Mouse (Mus musculus) intestine, embryonic 15.5 days (tissue): ENCODE data around the gene Tpk1. TPM values are rescaled to one million over a fixed set of nuclear protein-coding genes. Genes with fewer than 3 reads are reported as not detected.
A peak's percentile ranks its signal among the peaks of the same experiment; 100 is the strongest.

ENCODE experiments used
- ATAC-seq: fragments of 200-750 bp; cut with Nextera tagmentation; 2 replicates; pipeline ENCODE4 v1.8.0; 2017; ENCODE audit warnings: moderate TSS enrichment, moderate library complexity
- H3K27ac ChIP-seq: fragments of 300-500 bp; sonication (generic); 2 replicates; pipeline ENCODE4 v1.5.1; 2015; ENCODE audit warnings: mild to moderate bottlenecking, inconsistent platforms
- H3K27me3 ChIP-seq: fragments of 300-500 bp; sonication (generic); replicated peaks from 2 replicates; pipeline ENCODE4 v1.6.1; 2015; ENCODE audit warnings: inconsistent platforms
- H3K36me3 ChIP-seq: fragments of 300-500 bp; sonication (generic); 2 replicates; pipeline ENCODE4 v1.6.1; 2015; ENCODE audit warnings: inconsistent platforms
- H3K4me1 ChIP-seq: fragments of 300-500 bp; sonication (generic); replicated peaks from 2 replicates; pipeline ENCODE4 v1.6.1; 2015; ENCODE audit warnings: inconsistent platforms
- H3K4me2 ChIP-seq: fragments of 300-500 bp; sonication (generic); replicated peaks from 2 replicates; pipeline ENCODE4 v1.6.1; 2015; ENCODE audit warnings: mild to moderate bottlenecking, inconsistent platforms
- H3K4me3 ChIP-seq: fragments of 300-500 bp; sonication (generic); replicated peaks from 2 replicates; pipeline ENCODE4 v1.5.1; 2015; ENCODE audit warnings: inconsistent platforms
- H3K9ac ChIP-seq: fragments of 300-500 bp; sonication (generic); 2 replicates; pipeline ENCODE4 v1.6.1; 2015; ENCODE audit warnings: inconsistent platforms
- H3K9me3 ChIP-seq: fragments of 300-500 bp; sonication (generic); 2 replicates; pipeline ENCODE4 v1.6.1; 2016; ENCODE audit warnings: inconsistent platforms
- WGBS: fragments of 180-500 bp; shearing (Covaris S2); methylation state at CpG from one replicate; pipeline ENCODE4 v1.1.7; 2015; 5-methylcytosine and 5-hydroxymethylcytosine counted together
- polyA plus RNA-seq: library from polyadenylated mRNA; unstranded; fragments of >200 nt; fragmentation: Nextera tagmentation; extraction: Ambion mirVana; gene quantifications from 2 replicates; pipeline ENCODE4 v1.2.1, GENCODE M21; 2015

The Tpk1 gene
- polyA plus RNA-seq, 1 experiment from 2014 or later, result 20.6 TPM

DNA sequence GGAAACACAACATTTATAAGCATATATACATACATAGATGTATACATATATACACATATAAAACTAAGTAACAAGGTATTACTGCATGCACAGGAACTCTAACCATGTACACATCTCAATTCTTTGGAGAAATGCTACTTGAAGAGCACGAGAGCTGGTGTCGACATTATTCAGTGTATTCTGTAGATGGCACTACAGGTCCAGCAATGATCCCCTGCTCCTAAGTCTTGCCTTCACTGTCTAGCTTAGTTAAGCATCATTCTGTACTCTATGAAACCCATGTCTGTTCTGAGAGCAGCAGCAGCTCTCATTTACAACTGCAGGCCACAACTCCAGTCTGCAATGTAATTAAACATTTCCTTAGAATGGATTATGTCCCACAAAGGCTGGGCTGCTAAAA lies 270.5 kb downstream of the Tpk1 start:
- Histone ChIP-seq H3K27ac (no peak overlapping the region), H3K4me2 (no peak overlapping the region), H3K36me3 (no peaks in the 10 kb centered on the region), H3K27me3 (no peaks in the 10 kb centered on the region), H3K4me1 (no peaks in the 10 kb centered on the region), H3K9me3 (no peaks in the 10 kb centered on the region), H3K9ac (no peak overlapping the region), H3K4me3 (no peak overlapping the region)
- ATAC-seq, result no peak
- 72% methylated on average over 2 of the region's 2 CpGs for WGBS

DNA sequence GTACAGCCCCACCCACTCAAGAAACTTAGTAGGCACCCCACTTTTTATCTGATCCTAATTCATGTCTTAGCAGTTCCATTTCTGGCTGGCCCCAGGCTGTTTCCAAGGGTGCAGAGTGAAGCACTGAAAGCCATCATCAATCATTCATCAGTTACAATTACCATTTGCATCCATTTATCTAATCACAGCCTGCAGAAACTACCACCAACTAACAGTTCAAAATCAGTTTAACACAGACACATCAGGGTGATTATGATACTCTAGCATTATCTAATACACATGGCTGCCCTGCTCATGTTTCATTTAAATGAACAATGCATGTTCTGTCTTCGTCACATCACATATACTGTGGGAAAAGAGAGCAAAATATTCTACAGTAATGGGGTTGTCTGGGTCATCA lies 274.7 kb downstream of the Tpk1 start:
- H3K36me3 ChIP-seq, result no peaks in the 10 kb centered on the region
- 73% methylated on average over 1 of the region's 1 CpGs for WGBS
- H3K4me2 ChIP-seq, result no peak overlapping the region
- ATAC-seq, result no peak
- H3K27ac ChIP-seq, result no peak overlapping the region
- no peak overlapping the region for H3K4me3 ChIP-seq
- H3K27me3 ChIP-seq, result no peaks in the 10 kb centered on the region
- H3K4me1 ChIP-seq, result no peaks in the 10 kb centered on the region
- H3K9ac ChIP-seq, result no peak overlapping the region
- no peaks in the 10 kb centered on the region for H3K9me3 ChIP-seq

DNA sequence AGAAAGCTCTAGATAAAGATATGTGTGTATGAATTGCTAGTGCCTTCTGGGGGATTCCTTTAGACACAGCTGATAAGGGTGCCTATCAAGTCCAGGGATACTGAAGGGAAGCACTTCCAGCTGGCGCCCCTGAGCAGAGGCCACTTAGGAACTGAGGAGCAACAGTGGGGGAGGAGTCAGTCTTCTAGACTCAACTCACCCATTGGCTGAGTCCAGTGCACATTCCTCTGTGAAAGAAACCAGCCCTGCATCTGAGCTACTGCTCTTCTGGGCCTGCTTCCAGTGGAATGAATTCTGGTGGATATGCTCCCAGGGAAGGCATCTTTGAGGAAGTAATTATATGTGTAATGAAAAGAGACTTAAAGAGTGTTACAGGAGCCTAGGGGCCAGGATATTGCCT lies 278.8 kb downstream of the Tpk1 start:
- no peak overlapping the region for H3K4me2 ChIP-seq
- no peaks in the 10 kb centered on the region for H3K36me3 ChIP-seq
- no peak overlapping the region for H3K9ac ChIP-seq
- H3K9me3 ChIP-seq, result no peaks in the 10 kb centered on the region
- no peak overlapping the region for H3K27ac ChIP-seq
- H3K27me3 ChIP-seq, result no peaks in the 10 kb centered on the region
- H3K4me1 ChIP-seq, result no peaks in the 10 kb centered on the region
- H3K4me3 ChIP-seq, result no peak overlapping the region
- 38% methylated on average over 1 of the region's 1 CpGs for WGBS
- ATAC-seq, result peak; percentile 87

GRCm38 (mm10) chr6:43384841-43385240 lies 281.2 kb downstream of the Tpk1 start:
- H3K36me3 ChIP-seq, result no peaks in the 10 kb centered on the region
- 67% methylated on average over 3 of the region's 3 CpGs for WGBS
- no peak overlapping the region for H3K9ac ChIP-seq
- no peak for ATAC-seq
- no peak overlapping the region for H3K4me3 ChIP-seq
- H3K9me3 ChIP-seq, result no peaks in the 10 kb centered on the region
- H3K4me1 ChIP-seq, result no peaks in the 10 kb centered on the region
- H3K27ac ChIP-seq, result no peak overlapping the region
- no peak overlapping the region for H3K4me2 ChIP-seq
- H3K27me3 ChIP-seq, result no peaks in the 10 kb centered on the region

DNA sequence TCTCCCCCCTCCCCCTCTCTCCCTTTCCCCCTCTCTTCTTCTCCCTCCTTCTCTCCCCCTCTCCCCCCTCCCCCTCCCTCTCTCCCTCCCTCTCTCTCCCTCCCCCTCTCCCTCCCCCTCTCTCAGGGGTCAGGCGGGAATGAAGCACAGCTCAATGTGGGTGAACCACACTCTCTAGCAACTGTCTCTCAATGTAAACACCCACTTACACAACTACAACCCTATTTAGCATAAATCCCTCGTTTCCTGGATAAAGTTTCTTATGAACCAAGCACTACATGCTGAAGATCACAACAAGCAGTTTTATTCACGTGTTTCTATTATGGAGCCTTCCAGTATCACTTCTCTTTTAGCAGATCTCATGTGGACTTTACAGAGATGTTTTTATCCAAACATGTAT lies 281.8 kb downstream of the Tpk1 start:
- H3K27me3 ChIP-seq, result no peaks in the 10 kb centered on the region
- no peak overlapping the region for H3K4me2 ChIP-seq
- H3K36me3 ChIP-seq, result no peaks in the 10 kb centered on the region
- WGBS, result 55% methylated on average over 3 of the region's 3 CpGs
- H3K9ac ChIP-seq, result no peak overlapping the region
- no peak for ATAC-seq
- no peak overlapping the region for H3K4me3 ChIP-seq
- no peaks in the 10 kb centered on the region for H3K4me1 ChIP-seq
- H3K9me3 ChIP-seq, result no peaks in the 10 kb centered on the region
- no peak overlapping the region for H3K27ac ChIP-seq

- 92% methylated on average over 3 of the region's 3 CpGs for WGBS
- Histone ChIP-seq H3K4me1 (no peaks in the 10 kb centered on the region), H3K4me3 (no peak overlapping the region), H3K9me3 (no peaks in the 10 kb centered on the region), H3K27me3 (no peaks in the 10 kb centered on the region), H3K4me2 (no peak overlapping the region), H3K9ac (no peak overlapping the region), H3K27ac (no peak overlapping the region), H3K36me3 (no peaks in the 10 kb centered on the region)
- no peak for ATAC-seq
These were observed 283.3 kb downstream of the Tpk1 start for GRCm38 (mm10) chr6:43382750-43383149.

DNA sequence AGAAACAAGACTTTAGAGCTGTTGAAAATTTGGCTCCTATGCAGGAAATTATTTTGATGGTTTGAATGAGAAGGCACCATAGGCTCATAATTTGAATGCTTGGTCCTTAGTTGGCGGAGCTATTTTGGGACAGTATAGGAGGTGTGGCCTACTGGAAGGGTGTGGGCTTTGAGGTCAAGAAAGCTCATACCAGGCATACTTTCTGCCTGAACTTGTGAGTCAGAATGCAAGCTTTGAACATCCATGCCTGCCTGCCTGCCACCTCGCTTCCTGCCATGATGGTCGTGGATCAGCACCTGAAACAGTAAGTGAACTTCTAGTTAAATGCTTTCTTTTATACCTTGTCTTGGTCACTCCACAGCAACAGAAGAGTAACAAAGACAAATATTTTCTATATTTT lies 283.8 kb downstream of the Tpk1 start:
- H3K9ac ChIP-seq, result no peak overlapping the region
- H3K27ac ChIP-seq, result no peak overlapping the region
- H3K27me3 ChIP-seq, result no peaks in the 10 kb centered on the region
- H3K36me3 ChIP-seq, result no peaks in the 10 kb centered on the region
- no peaks in the 10 kb centered on the region for H3K9me3 ChIP-seq
- no peak for ATAC-seq
- no peak overlapping the region for H3K4me2 ChIP-seq
- no peaks in the 10 kb centered on the region for H3K4me1 ChIP-seq
- no peak overlapping the region for H3K4me3 ChIP-seq
- 81% methylated on average over 3 of the region's 3 CpGs for WGBS

DNA sequence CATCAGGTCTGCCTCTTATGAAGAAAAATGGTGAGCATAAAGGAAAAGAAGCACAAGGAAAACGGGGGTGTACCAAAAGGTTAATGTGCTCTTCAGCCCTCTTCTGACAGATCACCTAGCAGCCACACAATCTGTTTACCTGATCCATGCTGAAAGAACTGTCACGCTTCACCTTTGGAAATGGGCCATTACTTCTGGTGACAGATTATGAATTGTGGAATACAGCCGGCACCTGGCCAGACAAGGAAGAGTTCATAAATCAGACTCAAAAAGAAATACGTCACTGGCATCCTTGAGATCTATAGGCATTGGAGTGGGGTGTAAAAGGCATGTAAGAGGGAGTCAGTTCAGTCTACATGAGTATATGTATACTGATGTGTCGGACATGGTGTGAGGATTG lies 292.9 kb downstream of the Tpk1 start:
- Histone ChIP-seq H3K4me3 (no peak overlapping the region), H3K9me3 (no peaks in the 10 kb centered on the region), H3K27me3 (no peaks in the 10 kb centered on the region), H3K4me2 (no peak overlapping the region), H3K36me3 (no peaks in the 10 kb centered on the region), H3K9ac (no peak overlapping the region), H3K4me1 (no peaks in the 10 kb centered on the region), H3K27ac (no peak overlapping the region)
- ATAC-seq, result no peak
- 76% methylated on average over 5 of the region's 5 CpGs for WGBS

DNA sequence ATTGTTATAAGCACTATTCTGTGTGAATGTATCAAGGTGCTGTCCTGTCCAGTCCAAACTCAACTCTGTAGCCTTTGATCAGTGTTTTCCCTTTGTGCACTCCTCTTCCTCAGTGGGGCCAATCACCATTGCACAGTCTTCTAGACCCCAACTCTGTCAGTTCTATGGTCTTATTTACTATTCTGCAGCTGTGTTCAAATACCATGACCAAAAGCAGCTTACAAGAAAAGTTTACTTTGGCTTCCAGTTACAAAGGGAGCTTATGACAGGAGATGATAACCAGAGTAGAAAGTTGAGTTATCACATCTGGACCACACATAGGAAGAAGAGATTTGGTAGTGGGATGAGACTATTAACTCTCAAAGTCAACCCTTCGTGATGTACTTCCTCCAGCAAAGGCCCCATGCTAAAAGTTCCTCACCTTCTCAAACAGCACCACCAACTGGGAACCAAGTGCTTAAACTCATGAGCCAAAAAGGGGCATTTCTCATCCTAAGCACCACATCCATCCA lies 298.6 kb downstream of the Tpk1 start:
- ATAC-seq, result 0 out of 2 replicates have a peak, but pooled peaks have one; percentile 31
- no peaks in the 10 kb centered on the region for H3K9me3 ChIP-seq
- no peaks in the 10 kb centered on the region for H3K27me3 ChIP-seq
- H3K4me1 ChIP-seq, result no peaks in the 10 kb centered on the region
- no peak overlapping the region for H3K27ac ChIP-seq
- no peak overlapping the region for H3K4me3 ChIP-seq
- no peaks in the 10 kb centered on the region for H3K36me3 ChIP-seq
- H3K4me2 ChIP-seq, result no peak overlapping the region
- WGBS, result 52% methylated on average over 1 of the region's 1 CpGs
- no peak overlapping the region for H3K9ac ChIP-seq

- no peak overlapping the region for H3K4me2 ChIP-seq
- no peaks in the 10 kb centered on the region for H3K9me3 ChIP-seq
- no peak for ATAC-seq
- no peaks in the 10 kb centered on the region for H3K27me3 ChIP-seq
- H3K4me1 ChIP-seq, result no peaks in the 10 kb centered on the region
- H3K4me3 ChIP-seq, result no peak overlapping the region
- H3K9ac ChIP-seq, result no peak overlapping the region
- 79% methylated on average over 2 of the region's 2 CpGs for WGBS
- H3K36me3 ChIP-seq, result no peaks in the 10 kb centered on the region
- H3K27ac ChIP-seq, result no peak overlapping the region
These were observed 299.1 kb downstream of the Tpk1 start for GRCm38 (mm10) chr6:43366952-43367351.

DNA sequence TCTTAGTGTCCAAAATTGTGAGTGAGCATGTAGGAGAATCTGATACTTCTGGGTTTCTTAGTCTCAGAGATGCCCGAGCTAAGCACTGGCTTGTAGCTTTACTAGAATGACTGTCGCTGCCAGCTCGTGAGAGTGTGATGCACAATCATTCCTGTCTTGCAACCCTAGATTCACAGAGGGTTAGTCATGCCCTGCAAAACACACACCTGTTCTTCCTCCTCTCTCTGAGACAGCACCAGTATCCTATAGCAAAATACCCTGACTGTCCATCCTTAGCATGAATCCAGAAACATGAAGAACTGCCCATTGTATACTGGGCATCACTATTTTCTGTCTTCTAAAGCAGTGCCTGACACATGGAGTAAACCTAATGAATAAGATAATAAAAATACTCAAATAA lies 302.2 kb downstream of the Tpk1 start:
- no peak overlapping the region for H3K27ac ChIP-seq
- H3K9ac ChIP-seq, result no peak overlapping the region
- H3K4me1 ChIP-seq, result no peaks in the 10 kb centered on the region
- 80% methylated on average over 3 of the region's 3 CpGs for WGBS
- no peak for ATAC-seq
- H3K27me3 ChIP-seq, result no peaks in the 10 kb centered on the region
- H3K9me3 ChIP-seq, result no peaks in the 10 kb centered on the region
- no peak overlapping the region for H3K4me3 ChIP-seq
- no peak overlapping the region for H3K4me2 ChIP-seq
- no peaks in the 10 kb centered on the region for H3K36me3 ChIP-seq

DNA sequence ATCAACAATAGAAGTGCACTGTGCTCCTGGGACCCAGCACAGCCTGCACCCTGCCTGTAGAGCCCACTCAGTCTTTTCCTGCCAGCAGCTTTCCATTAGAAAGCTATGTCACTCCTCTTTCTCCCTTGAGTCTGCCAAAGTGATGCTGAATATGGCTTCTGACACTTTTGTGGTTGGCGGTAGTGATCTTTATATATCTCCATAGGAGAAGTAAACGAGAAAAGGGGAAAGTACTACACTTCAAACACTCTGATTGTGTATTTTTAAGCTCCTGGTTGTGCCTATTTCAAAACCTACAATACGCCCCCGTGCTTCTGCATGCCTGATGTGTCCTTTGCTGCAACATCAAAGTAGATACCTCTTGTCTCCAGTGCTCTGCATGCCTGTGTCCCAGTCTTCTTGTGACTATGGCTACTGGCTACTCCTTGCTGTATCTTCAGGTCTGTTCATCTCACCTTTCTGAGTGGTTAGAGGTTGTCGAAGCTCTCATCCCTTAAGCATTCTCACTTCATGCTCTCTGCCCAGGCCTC lies 302.7 kb downstream of the Tpk1 start:
- Histone ChIP-seq H3K9ac (no peak overlapping the region), H3K27ac (no peak overlapping the region), H3K9me3 (no peaks in the 10 kb centered on the region), H3K4me2 (no peak overlapping the region), H3K36me3 (no peaks in the 10 kb centered on the region), H3K4me3 (no peak overlapping the region), H3K4me1 (no peaks in the 10 kb centered on the region), H3K27me3 (no peaks in the 10 kb centered on the region)
- ATAC-seq, result no peak
- whole genome bisulfite sequencing, result 84% methylated on average over 5 of the region's 5 CpGs

DNA sequence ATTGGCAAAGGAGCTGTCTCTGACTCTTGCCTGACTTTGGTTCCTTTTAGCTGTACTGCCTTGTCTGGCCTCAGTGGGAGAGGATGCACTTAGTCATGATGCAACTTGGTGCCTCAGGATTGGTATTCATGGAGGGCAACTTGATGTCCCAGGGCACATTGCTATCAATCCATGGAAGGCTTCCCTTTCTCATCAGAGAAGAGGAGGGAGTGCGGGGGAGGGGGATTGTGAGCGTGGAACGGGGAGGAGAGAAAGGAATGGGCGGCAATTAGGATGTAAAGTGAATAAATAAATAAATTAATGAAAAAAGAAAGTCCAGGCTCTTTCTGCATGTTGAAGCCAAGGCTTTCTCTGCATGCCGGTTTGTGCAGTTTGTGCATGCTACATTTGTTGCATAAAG lies 304.8 kb downstream of the Tpk1 start:
- no peak for ATAC-seq
- no peaks in the 10 kb centered on the region for H3K9me3 ChIP-seq
- H3K36me3 ChIP-seq, result no peaks in the 10 kb centered on the region
- H3K9ac ChIP-seq, result no peak overlapping the region
- H3K27ac ChIP-seq, result no peak overlapping the region
- H3K4me2 ChIP-seq, result no peak overlapping the region
- no peaks in the 10 kb centered on the region for H3K4me1 ChIP-seq
- H3K4me3 ChIP-seq, result no peak overlapping the region
- 55% methylated on average over 5 of the region's 5 CpGs for WGBS
- no peaks in the 10 kb centered on the region for H3K27me3 ChIP-seq
